Mouse (Mus musculus) embryonic facial prominence, embryonic 12.5 days (tissue): ENCODE results near the gene Ikzf1. TPM values are rescaled to one million over a fixed set of nuclear protein-coding genes. Genes with fewer than 3 reads are reported as not detected.

ENCODE experiments used
- ATAC-seq: fragments of 200-750 bp; cut with Nextera tagmentation; 2 replicates; pipeline ENCODE4 v1.8.0; 2017; ENCODE audit not compliant: insufficient number of reproducible peaks, insufficient read depth, low FRiP score, low TSS enrichment
- H3K27ac ChIP-seq: fragments of 300-500 bp; sonication (generic); 2 replicates; pipeline ENCODE4 v1.5.1; 2016; ENCODE audit warnings: mild to moderate bottlenecking
- H3K27me3 ChIP-seq: fragments of 300-500 bp; sonication (generic); 2 replicates; pipeline ENCODE4 v1.6.1; 2016; ENCODE audit warnings: mild to moderate bottlenecking, moderate library complexity
- H3K36me3 ChIP-seq: fragments of 300-500 bp; sonication (generic); 2 replicates; pipeline ENCODE4 v1.6.1; 2016; ENCODE audit warnings: mild to moderate bottlenecking
- H3K4me1 ChIP-seq: fragments of 300-500 bp; sonication (generic); 2 replicates; pipeline ENCODE4 v1.6.1; 2016
- H3K4me2 ChIP-seq: fragments of 300-500 bp; sonication (generic); replicated peaks from 2 replicates; pipeline ENCODE4 v1.6.1; 2016; ENCODE audit warnings: mild to moderate bottlenecking, moderate library complexity
- H3K4me3 ChIP-seq: fragments of 300-500 bp; sonication (generic); 2 replicates; pipeline ENCODE4 v1.5.1; 2016; ENCODE audit warnings: mild to moderate bottlenecking
- H3K9ac ChIP-seq: fragments of 300-500 bp; sonication (generic); 2 replicates; pipeline ENCODE4 v1.6.1; 2016; ENCODE audit warnings: mild to moderate bottlenecking, moderate library complexity
- H3K9me3 ChIP-seq: fragments of 300-500 bp; sonication (generic); 2 replicates; pipeline ENCODE4 v1.6.1; 2016; ENCODE audit warnings: mild to moderate bottlenecking, moderate library complexity
- WGBS: fragments of 180-500 bp; shearing (Covaris S2); methylation state at CpG from one replicate; pipeline ENCODE4 v1.1.7; 2016; 5-methylcytosine and 5-hydroxymethylcytosine counted together
- polyA plus RNA-seq: library from polyadenylated mRNA; unstranded; fragments of >200 nt; fragmentation: Nextera tagmentation; extraction: Ambion mirVana; gene quantifications from 2 replicates; pipeline ENCODE4 v1.2.1, GENCODE M21; 2016

Gene Ikzf1
- polyA plus RNA-seq, 1 experiment from 2014 or later = 0.84 TPM

GRCm38 (mm10) chr11:11690845-11691196 is 6.0 kb downstream of the Ikzf1 start:
- Histone ChIP-seq H3K27ac (no peak overlapping the region), H3K4me2 (no peak overlapping the region), H3K4me3 (no peak overlapping the region), H3K36me3 (no peaks in the 10 kb centered on the region), H3K9ac (no peak overlapping the region), H3K9me3 (no peaks in the 10 kb centered on the region), H3K4me1 (peaks cover 3% of the 10 kb centered on the region; the same call in 1 of the 2 replicates), H3K27me3 (peaks cover 15% of the 10 kb centered on the region)
- 90% methylated on average over 8 of the region's 8 CpGs for WGBS
- no peak for ATAC-seq

- no peak overlapping the region for H3K4me2 ChIP-seq
- 88% methylated on average over 14 of the region's 14 CpGs for WGBS
- H3K9me3 ChIP-seq = no peaks in the 10 kb centered on the region
- no peak for ATAC-seq
- no peak overlapping the region for H3K27ac ChIP-seq
- H3K4me3 ChIP-seq = no peak overlapping the region
- H3K4me1 ChIP-seq = no peaks in the 10 kb centered on the region; the same call in 1 of the 2 replicates
- no peak overlapping the region for H3K9ac ChIP-seq
- no peaks in the 10 kb centered on the region for H3K36me3 ChIP-seq
- peaks cover 9% of the 10 kb centered on the region; the same call in 1 of the 2 replicates for H3K27me3 ChIP-seq
Measured at GRCm38 (mm10) chr11:11691324-11692058, 6.7 kb downstream of the Ikzf1 start.

- 88% methylated on average over 10 of the region's 10 CpGs for WGBS
- Histone ChIP-seq H3K9ac (no peak overlapping the region), H3K4me2 (no peak overlapping the region), H3K27ac (no peak overlapping the region), H3K36me3 (no peaks in the 10 kb centered on the region), H3K4me1 (no peaks in the 10 kb centered on the region), H3K4me3 (no peak overlapping the region), H3K27me3 (peaks cover 5% of the 10 kb centered on the region; the same call in 1 of the 2 replicates), H3K9me3 (no peaks in the 10 kb centered on the region)
- ATAC-seq = no peak
Measured at GRCm38 (mm10) chr11:11692558-11693166, 7.9 kb downstream of the Ikzf1 start.

- Histone ChIP-seq H3K4me1 (no peaks in the 10 kb centered on the region), H3K9ac (no peak overlapping the region), H3K4me2 (no peak overlapping the region), H3K9me3 (no peaks in the 10 kb centered on the region), H3K27ac (no peak overlapping the region), H3K27me3 (no peaks in the 10 kb centered on the region), H3K4me3 (no peak overlapping the region), H3K36me3 (no peaks in the 10 kb centered on the region)
- 92% methylated on average over 3 of the region's 3 CpGs for WGBS
- ATAC-seq = no peak
Measured at GRCm38 (mm10) chr11:11693446-11693845, 8.6 kb downstream of the Ikzf1 start.

GRCm38 (mm10) chr11:11694072-11694471 is 9.3 kb downstream of the Ikzf1 start:
- H3K4me1 ChIP-seq = no peaks in the 10 kb centered on the region
- no peak overlapping the region for H3K4me2 ChIP-seq
- no peaks in the 10 kb centered on the region for H3K27me3 ChIP-seq
- H3K36me3 ChIP-seq = no peaks in the 10 kb centered on the region
- WGBS = 72% methylated on average over 2 of the region's 2 CpGs
- H3K9me3 ChIP-seq = no peaks in the 10 kb centered on the region
- H3K27ac ChIP-seq = no peak overlapping the region
- H3K4me3 ChIP-seq = no peak overlapping the region
- no peak overlapping the region for H3K9ac ChIP-seq
- ATAC-seq = no peak

- no peak for ATAC-seq
- H3K27me3 ChIP-seq = no peaks in the 10 kb centered on the region
- no peaks in the 10 kb centered on the region for H3K4me1 ChIP-seq
- 82% methylated on average over 6 of the region's 6 CpGs for WGBS
- H3K27ac ChIP-seq = no peak overlapping the region
- H3K36me3 ChIP-seq = no peaks in the 10 kb centered on the region
- no peak overlapping the region for H3K4me2 ChIP-seq
- no peak overlapping the region for H3K9ac ChIP-seq
- no peaks in the 10 kb centered on the region for H3K9me3 ChIP-seq
- no peak overlapping the region for H3K4me3 ChIP-seq
Measured at GRCm38 (mm10) chr11:11694472-11695177, 9.8 kb downstream of the Ikzf1 start.

GRCm38 (mm10) chr11:11695211-11695887 is 10.5 kb downstream of the Ikzf1 start:
- Histone ChIP-seq H3K4me2 (no peak overlapping the region), H3K9me3 (no peaks in the 10 kb centered on the region), H3K4me1 (no peaks in the 10 kb centered on the region), H3K27me3 (no peaks in the 10 kb centered on the region), H3K36me3 (no peaks in the 10 kb centered on the region), H3K27ac (no peak overlapping the region), H3K4me3 (no peak overlapping the region), H3K9ac (no peak overlapping the region)
- WGBS = 71% methylated on average over 6 of the region's 6 CpGs
- ATAC-seq = no peak; the same call in 1 of the 2 replicates

- no peak for ATAC-seq
- WGBS = 83% methylated on average over 4 of the region's 4 CpGs
- H3K9ac ChIP-seq = no peak overlapping the region
- no peak overlapping the region for H3K27ac ChIP-seq
- no peaks in the 10 kb centered on the region for H3K9me3 ChIP-seq
- no peak overlapping the region for H3K4me3 ChIP-seq
- no peaks in the 10 kb centered on the region for H3K4me1 ChIP-seq
- H3K36me3 ChIP-seq = no peaks in the 10 kb centered on the region
- H3K4me2 ChIP-seq = no peak overlapping the region
- H3K27me3 ChIP-seq = no peaks in the 10 kb centered on the region
Measured at GRCm38 (mm10) chr11:11695907-11696306, 11.1 kb downstream of the Ikzf1 start.

GRCm38 (mm10) chr11:11696814-11697213 is 12.0 kb downstream of the Ikzf1 start:
- Histone ChIP-seq H3K4me2 (no peak overlapping the region), H3K27me3 (no peaks in the 10 kb centered on the region), H3K27ac (no peak overlapping the region), H3K4me3 (no peak overlapping the region), H3K9ac (no peak overlapping the region), H3K36me3 (no peaks in the 10 kb centered on the region), H3K9me3 (no peaks in the 10 kb centered on the region), H3K4me1 (no peaks in the 10 kb centered on the region)
- WGBS = 77% methylated on average over 3 of the region's 3 CpGs
- ATAC-seq = no peak

GRCm38 (mm10) chr11:11701378-11701777 is 16.6 kb downstream of the Ikzf1 start:
- 75% methylated on average over 6 of the region's 6 CpGs for WGBS
- ATAC-seq = no peak
- H3K9ac ChIP-seq = no peak overlapping the region
- no peak overlapping the region for H3K27ac ChIP-seq
- no peaks in the 10 kb centered on the region for H3K36me3 ChIP-seq
- no peaks in the 10 kb centered on the region for H3K4me1 ChIP-seq
- no peaks in the 10 kb centered on the region for H3K27me3 ChIP-seq
- no peak overlapping the region for H3K4me3 ChIP-seq
- no peaks in the 10 kb centered on the region for H3K9me3 ChIP-seq
- no peak overlapping the region for H3K4me2 ChIP-seq

GRCm38 (mm10) chr11:11703776-11704175 is 19.0 kb downstream of the Ikzf1 start:
- Histone ChIP-seq H3K27me3 (no peaks in the 10 kb centered on the region), H3K27ac (no peak overlapping the region), H3K4me3 (no peak overlapping the region), H3K4me2 (no peak overlapping the region), H3K9ac (no peak overlapping the region), H3K9me3 (no peaks in the 10 kb centered on the region), H3K36me3 (no peaks in the 10 kb centered on the region), H3K4me1 (no peaks in the 10 kb centered on the region)
- ATAC-seq = no peak
